Mouse (Mus musculus): ENCODE results near the gene Tulp4.
"Not testable (repeated sequence)": the region's sequence is repeated elsewhere in the genome, so short reads cannot be mapped to it uniquely, and the experiment has no call there.

The Tulp4 gene

DNA sequence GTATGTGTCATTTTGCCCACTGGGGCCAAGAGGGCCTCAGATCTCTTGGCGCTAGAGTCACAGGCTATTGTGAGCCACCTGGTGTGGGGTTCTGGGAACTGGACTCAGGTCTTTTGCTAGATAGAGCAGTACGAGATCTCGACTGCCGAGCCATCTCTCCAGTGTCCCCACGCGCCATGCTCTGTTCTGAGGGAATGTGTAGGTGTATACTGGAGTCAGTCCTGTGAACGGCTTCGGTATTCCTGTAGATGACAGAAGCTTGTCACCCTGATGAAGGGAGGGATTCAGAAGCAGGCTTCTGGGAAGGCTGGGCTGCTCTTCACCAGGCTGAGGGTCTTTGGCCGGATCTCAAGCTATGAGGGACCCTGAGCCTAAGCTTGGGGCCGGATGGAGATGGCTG is 173.5 kb downstream of the Tulp4 start:
- not testable (repeated sequence) for DNase-seq (ENCODE audit: low spot score)

DNA sequence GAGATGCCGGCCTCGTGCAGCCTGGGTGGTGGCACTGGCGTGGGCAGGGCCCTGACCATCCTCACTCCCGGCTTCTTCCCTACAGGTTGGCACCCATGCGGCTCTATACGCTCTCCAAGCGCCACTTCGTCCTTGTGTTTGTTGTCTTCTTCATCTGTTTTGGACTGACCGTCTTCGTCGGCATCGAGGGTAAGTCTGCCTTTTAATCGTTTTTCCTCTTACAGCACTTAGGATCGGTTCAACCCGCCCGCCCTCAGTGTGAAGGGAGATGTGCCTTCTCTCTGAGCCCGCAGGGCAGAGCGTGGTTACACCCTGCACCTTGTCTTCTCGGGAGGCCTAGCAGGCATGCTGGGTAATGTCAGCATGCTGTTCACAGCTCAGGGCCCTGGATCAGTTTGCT is 174.3 kb downstream of the Tulp4 start:
- not testable (repeated sequence) for DNase-seq (ENCODE audit: low spot score)

DNA sequence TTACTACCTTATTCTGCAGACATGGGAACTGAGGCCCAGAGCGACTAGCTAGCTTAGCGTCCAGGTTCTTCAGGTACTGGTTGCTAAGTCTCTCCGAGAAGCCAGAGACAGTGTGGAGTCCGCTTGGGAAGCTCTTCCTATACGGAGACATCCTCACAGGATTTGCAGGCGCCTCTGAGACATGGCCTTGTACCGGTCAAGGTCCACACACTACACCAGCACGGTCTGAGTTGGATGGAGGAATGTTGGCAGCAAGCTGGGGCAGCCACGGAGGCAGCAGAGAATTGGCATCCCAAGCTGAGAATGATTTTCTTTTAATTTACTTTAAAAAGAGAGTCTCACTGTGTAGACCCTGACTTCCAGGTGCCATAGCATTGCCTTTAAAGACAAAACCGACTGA is 176.9 kb downstream of the Tulp4 start:
- DNase-seq (ENCODE audit: low spot score) = not testable (repeated sequence)

DNA sequence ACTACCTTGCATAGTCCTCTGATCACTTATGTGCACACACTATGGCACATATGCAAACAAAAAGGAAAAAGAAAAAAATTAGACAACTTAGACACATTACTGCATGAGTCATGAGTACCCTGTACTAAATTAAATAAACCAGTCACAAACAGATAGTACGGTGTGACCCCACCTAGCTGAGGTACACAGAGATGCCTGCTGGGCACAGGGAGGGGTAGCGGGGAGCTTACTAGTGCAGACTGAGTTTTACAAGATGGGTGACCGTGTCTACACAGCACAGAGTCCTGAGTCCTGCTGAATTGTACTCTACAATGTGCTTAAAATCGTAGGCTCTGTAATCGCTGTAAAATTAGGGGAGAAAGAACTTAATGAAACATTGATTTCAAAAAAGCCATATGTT is 179.9 kb downstream of the Tulp4 start:
- DNase-seq (ENCODE audit: low spot score) = not testable (repeated sequence)

DNA sequence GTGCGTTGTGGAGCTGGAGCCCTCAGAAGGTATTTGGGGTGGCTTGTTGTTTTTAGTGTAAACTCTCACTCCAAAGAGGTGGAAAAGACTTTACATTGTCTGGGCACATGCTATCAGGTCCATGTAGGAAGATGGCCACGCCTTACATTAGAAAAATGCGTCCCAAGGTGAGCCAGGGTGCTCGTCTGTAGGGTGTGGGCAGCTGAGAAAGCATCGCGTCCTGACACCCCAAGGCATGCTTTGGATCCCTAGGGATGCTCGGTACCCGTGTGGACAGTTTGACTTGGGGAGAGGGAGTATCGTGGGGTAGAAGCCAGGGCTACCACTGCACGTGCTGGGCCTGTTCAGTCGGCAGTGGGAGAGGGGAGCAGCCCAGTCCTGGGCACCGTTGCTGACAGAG is 182.8 kb downstream of the Tulp4 start:
- DNase-seq (ENCODE audit: low spot score) = not testable (repeated sequence)

DNA sequence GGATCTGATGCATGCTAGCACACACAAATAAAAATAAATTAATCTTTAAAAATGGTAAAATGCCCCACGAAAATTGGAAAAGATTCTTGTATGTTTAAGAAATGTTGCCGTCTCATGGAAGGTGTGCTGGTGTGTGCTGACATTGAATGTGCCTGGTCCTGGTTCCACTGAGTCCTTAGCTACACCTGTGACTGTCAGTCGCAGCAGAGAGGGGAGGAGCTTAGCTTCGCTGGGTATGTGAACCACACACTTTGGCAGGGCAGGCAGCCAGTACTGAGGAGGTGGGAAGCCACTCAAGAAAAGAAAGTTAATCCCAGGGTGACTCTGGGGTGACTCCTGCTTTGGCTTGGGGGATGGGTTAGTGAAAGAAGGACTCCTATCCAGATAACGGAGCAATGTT is 187.6 kb downstream of the Tulp4 start:
- not testable (repeated sequence) for DNase-seq (ENCODE audit: low spot score)

DNA sequence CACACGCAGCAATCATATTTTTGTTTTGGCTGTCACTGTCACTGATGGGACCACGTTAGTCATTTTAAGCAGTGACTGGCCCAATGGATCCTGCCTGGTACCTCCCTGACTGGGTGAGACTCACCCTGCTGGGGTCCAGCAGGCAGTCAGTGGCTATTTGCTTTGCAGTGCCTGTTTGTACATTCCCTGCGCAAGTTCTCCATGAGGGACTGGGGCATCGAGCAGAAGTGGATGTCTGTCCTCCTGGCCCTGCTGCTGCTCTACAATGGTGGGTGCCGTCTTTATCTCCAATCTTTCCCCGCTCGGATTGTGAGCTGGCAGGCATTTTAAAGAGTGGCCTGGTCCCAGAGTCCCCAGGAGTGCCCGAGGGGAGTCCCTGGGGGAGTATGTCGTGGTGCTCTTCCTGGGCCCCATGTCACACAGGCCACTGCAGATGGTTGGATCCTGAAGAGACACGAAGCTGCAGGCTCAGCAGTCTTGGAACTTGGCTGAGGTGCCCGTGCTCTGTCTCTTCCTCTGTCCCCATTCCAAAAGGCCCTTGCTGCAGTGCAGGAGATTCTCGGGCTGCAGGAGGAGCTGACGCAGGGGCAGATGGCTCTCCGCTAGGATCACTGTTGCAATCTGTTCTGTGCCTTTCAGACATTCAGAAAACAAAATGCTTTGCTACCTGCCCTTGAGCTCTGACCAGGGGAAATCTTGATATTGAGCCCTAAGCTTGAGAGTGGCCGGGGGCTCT is 191.0 kb downstream of the Tulp4 start:
- DNase-seq (ENCODE audit: low spot score) = not testable (repeated sequence)

DNA sequence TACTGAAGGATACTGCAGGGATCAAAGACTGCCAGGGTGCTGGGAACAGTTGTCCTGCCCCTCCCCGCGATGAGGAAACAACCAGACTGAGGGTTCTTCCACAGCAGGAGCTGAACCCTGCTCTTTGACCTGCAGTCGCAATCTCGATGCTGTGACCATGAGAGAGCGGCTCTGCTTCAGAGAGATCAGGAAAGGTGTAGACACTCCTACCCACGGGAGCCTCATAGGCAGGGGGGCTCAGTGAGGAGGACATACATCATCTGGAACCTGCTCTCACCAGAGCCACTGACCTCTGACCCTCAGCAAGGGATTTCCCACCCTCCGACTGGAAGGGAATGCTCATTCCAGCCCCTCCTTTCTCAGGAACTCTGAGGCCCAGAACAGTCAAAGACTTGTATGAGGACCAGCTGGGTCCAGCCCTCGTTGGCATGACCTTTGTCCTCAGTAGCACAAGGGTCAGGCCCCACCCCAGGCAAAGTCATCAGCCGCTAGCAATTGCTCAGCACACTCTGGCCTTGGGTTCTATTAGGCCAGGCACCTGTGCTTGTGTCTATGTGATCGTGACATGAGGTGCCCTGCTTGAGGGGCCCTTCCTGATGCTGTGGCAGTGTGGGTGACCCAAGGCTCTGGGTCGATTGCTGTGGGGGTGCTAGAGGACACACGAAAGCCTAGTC is 194.1 kb downstream of the Tulp4 start:
- DNase-seq (ENCODE audit: low spot score) = not testable (repeated sequence)

All from adipocyte (in vitro differentiated cells).